Mouse (Mus musculus) CH12.LX (cell line): ENCODE results near the gene Stk10.

ENCODE experiments used
- MYC ChIP-seq: IDR thresholded peaks from 2 replicates; pipeline ENCODE4 v1.6.1; 2011; ENCODE audit warnings: low read depth, mild to moderate bottlenecking, improper control_type of control experiment, low read length
- USF1 ChIP-seq: IDR thresholded peaks from 2 replicates; pipeline ENCODE4 v1.6.1; 2014; ENCODE audit warnings: low read depth, mild to moderate bottlenecking, inconsistent platforms, low read length, improper control_type of control experiment

DNA sequence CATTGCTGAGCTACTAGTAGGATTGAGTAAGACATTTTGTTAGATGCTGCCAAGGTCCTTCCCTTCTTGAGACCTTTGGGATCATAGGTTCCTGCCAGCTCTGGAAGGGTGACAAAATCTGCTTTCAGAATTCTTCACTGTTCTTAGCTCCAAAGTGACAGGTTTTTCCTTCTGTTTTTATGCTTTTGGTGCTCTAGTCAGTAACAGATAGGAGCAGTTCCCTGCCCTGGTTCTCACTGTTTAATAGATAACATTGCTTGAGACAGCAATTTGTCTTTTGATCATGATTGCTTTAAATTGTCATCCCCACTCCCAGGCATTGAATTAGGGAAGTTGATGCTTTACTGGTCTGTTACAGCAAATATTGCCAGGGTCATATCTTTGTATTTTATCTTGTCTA is 39.8 kb upstream of the Stk10 start:
- TF ChIP-seq MYC, result no peak
- no peak for TF ChIP-seq USF1
